Mouse (Mus musculus): Measurements from ENCODE around the gene Fbxo47. TPM values are rescaled to one million over a fixed set of nuclear protein-coding genes. Genes with fewer than 3 reads are reported as not detected.

Gene Fbxo47
- total RNA-seq, 2 experiments from 2014 or later = 0.41 to 0.50 TPM

GRCm38 (mm10) chr11:97832001-97832400, 52.0 kb downstream of the Fbxo47 start:
- no peak for DNase-seq (ENCODE audit: low spot score in 2 of 2)

- DNase-seq (ENCODE audit: low spot score in 2 of 2) = no peak
Measured at GRCm38 (mm10) chr11:97830501-97830900, 53.5 kb downstream of the Fbxo47 start.

DNA sequence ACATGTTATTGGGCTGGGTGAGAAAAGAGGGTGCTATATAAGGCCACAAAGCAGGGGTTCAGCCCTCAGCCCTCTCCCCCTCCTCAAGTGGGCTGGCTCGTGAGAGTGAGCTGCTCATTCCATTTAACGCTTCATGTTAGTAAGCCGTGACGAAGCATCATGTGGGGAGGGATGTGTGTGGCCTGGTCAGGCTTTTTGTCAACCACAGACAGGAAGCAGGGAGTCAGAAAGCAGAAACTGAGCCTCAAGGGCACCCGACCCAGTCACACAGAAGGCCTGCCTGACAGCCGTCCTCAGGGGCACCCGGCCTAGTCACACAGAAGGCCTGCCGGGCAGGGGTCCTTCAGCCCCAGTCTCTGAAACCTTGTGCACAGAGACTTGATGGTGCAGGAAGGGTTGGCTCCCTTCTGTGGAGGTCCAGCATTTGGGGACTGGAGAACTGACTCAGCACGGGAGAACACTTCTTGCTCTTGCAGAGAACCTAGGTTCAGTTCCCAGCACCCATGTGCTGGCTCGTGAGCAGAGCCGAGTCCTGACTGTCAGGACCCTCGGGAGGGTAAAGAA, 54.0 kb downstream of the Fbxo47 start:
- no peak for DNase-seq (ENCODE audit: low spot score in 2 of 2)

DNA sequence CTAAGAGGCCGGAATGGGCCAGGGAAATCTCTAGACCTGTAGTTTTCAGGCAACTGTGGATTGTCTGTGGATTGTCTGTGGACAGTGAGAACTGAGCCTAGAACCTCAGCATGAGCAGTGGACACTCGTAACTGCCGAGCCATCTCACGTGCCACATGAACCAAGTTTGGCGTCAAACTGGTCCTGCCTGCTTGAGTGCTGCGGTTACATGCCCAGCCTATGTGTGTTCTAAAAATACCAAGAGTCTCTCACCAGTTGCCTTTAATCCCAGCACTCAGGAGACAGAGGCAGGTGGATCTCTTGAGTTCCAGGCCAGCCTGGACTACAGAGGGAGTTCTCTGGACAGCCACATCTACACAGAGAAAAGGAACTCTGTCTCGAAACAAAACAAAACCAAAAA, 54.6 kb downstream of the Fbxo47 start:
- no peak for DNase-seq (ENCODE audit: low spot score in 2 of 2)

DNA sequence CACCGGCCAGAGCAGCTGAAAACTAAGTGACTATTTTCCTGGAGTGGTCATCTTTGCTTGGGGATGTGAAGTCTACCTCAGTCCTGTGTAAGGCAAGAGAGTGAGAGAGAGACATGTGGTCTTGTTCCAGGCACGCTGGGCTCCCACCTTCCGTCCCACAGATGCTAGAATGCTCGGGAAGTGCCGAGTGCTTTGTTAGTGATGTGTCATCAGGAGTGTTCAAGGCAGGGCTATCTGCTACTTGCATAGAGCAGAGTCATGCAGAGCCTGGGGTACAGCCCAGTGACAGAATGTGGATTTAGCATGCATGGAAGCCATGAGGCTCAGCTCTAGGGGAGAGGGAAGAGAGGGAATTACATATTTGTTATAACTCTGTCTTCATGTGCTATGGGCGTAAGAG, 56.3 kb downstream of the Fbxo47 start:
- no peak for DNase-seq (ENCODE audit: low spot score in 2 of 2)

- DNase-seq (ENCODE audit: low spot score in 2 of 2) = no peak
Measured at GRCm38 (mm10) chr11:97826414-97826813, 57.5 kb downstream of the Fbxo47 start.

DNA sequence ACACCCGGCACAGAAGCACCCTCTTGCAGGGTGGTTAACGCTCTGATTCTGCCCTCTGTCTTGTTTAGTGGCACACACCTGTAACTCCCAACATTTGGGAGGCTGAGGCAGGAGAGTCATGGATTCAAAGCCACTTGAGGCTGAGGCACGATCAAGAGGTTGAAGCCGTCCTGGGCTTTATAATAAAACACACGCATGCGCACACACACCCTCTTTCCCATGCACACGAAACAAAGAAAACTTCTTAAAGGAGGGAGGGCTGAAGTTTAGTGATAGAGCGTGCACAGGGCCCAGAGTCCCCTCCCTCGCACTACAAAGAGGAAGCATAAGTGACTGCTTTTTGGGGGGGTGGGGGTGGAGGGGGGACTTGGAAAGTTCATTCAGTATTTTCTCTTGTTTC, 58.0 kb downstream of the Fbxo47 start:
- no peak for DNase-seq (ENCODE audit: low spot score in 2 of 2)

DNA sequence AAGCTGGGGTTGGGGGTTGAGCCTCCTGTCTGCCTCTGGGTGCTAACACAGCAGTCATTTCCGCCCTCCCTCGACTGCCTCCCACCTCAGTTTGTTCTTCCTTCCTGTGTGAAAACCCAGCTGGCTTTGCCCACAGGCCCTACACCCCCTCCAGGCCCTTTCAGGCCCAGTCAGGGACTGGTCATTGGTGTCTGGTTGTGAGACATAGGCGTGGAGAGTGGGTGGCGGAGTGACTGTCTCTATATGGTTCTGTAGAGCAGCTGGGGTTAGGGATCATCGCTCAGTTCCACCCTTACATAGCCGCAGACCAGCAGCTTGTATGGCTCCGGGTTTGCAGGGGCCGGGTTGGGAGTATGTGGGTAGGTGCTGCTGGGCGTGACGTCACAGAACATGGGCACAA, 58.7 kb downstream of the Fbxo47 start:
- no peak for DNase-seq (ENCODE audit: low spot score in 2 of 2)

DNA sequence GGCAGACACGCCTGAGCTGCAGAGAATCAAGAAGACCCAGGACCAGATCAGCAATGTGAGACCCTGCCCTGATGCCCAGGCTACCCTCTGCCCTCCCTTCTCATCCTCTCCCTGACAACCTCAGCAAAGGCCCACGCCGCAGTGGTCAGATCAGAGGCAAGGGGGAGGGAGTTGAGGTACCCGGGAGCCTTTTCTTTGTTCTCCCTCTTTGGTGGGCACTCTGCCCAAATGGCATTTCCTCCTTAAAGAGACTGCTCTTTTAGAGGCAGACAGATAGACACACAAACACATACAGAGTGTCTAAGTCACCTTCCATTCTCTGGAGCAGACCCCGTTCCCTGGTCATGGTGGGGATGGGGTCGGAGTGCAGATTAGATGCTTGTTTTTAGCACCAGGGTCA, 59.1 kb downstream of the Fbxo47 start:
- DNase-seq (ENCODE audit: low spot score in 2 of 2) = no peak

GRCm38 (mm10) chr11:97824168-97824567, 59.8 kb downstream of the Fbxo47 start:
- DNase-seq (ENCODE audit: low spot score in 2 of 2) = no peak

GRCm38 (mm10) chr11:97822840-97823603, 60.9 kb downstream of the Fbxo47 start:
- DNase-seq (ENCODE audit: low spot score in 2 of 2) = no peak

DNA sequence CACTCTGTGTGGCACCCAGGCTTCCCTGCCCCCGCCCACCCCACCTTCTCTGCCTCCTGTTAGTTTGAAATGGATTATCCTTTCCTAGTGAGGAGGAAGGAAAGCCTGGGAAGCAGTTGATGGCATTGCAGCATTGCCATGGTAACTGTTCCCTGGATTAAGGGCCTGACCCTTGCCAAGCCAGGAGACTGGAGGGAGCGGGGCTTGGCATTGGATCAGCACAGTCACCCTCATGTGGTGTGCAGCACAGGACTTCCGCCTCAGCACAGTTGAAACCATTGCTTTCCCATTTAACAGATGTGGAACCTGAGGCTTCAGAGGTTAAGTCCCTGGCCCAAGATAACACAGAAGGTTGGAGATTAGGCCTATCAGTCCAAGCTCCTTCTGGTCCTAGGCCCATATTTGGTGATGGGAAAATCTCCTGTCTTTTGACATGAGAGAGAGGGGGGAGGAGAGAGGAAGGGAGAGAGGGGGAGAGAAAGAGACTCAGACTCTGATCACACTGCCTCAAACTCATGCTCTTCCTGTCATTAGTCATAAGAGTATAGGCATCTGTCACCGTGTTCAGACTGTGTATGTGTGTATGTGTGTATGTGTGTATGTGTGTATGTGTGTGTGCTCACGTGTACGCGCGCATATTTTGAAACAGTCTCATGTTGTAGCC, 62.4 kb downstream of the Fbxo47 start:
- DNase-seq (ENCODE audit: low spot score in 2 of 2) = no peak

DNA sequence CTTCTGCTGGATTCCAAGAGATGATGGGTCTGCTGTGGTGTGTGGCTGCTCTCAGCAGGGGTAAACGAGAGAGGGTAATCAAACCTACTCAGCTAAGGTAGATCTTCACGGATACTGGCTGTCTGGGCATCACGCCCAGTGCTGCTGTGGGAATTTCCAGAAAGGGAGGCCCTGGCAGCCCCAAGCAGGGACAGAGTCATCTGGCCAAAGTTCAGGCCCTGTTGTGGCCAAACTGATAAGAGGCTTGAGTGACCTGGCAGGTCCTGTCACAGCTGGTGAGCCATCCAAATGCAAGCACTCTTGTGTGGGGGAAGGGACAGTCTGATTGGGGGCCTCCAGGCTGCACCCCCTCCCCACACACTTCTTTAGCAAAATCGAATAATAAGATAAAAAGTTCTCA, 63.1 kb downstream of the Fbxo47 start:
- DNase-seq (ENCODE audit: low spot score in 2 of 2) = no peak

- no peak for DNase-seq (ENCODE audit: low spot score in 2 of 2)
Measured at GRCm38 (mm10) chr11:97819923-97820322, 64.0 kb downstream of the Fbxo47 start.

DNA sequence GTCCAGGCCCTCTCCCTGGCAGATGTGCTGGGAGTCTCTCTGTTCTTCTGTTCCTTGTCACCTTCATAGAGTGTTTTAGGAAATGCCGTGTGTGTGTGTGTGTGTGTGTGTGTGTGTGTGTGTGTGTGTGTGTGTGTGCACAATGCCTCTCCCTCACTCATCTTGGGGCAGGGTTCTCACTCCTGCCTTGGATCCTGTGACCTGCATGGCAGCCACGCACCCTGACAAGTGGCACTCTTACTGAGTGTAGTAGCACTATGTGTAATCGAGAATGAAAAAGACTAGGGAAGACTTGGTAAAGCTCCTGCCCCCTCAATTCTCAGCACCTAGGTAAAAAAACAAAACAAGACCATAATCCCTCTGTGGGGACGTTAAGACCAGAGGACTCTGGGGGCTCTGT, 64.9 kb downstream of the Fbxo47 start:
- no peak for DNase-seq (ENCODE audit: low spot score in 2 of 2)

- no peak for DNase-seq (ENCODE audit: low spot score in 2 of 2)
Measured at GRCm38 (mm10) chr11:97818571-97818970, 65.4 kb downstream of the Fbxo47 start.

- no peak for DNase-seq (ENCODE audit: low spot score in 2 of 2)
Measured at GRCm38 (mm10) chr11:97818003-97818402, 66.0 kb downstream of the Fbxo47 start.

DNA sequence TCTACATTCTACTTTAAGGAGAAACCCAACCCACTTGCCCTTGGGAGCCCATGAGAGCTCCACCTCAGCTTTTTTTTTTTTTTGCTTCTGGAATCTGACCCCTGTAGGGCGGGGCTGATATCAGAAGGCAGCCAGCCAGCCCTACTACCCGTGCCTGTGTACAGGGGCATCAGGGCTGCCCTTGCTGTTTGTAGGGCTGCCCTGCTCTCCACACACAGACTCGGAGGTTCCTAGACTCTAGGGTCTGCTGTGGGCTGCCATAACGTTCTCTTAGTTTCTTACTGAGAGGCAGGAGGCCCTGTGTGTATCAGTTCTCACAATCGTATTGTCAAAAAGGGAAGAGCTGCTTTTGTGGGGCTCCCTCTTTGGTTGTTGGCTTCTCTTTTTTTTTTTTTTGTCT, 66.6 kb downstream of the Fbxo47 start:
- no peak for DNase-seq (ENCODE audit: low spot score in 2 of 2)

DNA sequence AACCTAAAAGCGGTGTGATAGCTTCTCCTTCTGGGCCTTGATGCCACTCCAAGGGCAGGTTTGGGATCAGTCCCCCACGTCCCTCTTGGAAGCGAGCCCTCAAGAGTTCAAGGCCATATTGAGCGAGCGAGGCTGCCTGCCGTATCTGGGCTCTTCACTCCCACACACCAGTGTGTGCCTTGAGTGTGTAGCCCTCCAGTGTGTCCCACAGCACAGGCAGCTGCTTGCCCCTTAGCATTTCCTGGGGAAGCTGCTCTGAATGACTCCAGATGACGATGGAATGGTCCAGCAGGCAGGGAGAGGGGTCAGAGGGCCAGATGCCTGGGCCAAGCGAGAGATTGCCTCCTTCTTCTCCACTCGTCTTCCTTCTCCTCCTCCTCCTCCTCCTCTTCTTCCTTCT, 67.0 kb downstream of the Fbxo47 start:
- DNase-seq (ENCODE audit: low spot score in 2 of 2) = no peak

GRCm38 (mm10) chr11:97816176-97816575, 67.8 kb downstream of the Fbxo47 start:
- no peak for DNase-seq (ENCODE audit: low spot score in 2 of 2)

GRCm38 (mm10) chr11:97815736-97816135, 68.2 kb downstream of the Fbxo47 start:
- no peak for DNase-seq (ENCODE audit: low spot score in 2 of 2)

- no peak for DNase-seq (ENCODE audit: low spot score in 2 of 2)
Measured at GRCm38 (mm10) chr11:97813746-97814515, 70.0 kb downstream of the Fbxo47 start.
